Mouse (Mus musculus) 3T3-L1 (cell line): Measurements from ENCODE around the gene Gm9844.

Experiments
- DNase-seq: peaks from one replicate; pipeline ENCODE4 v3.0.0-alpha.2; 2015; ENCODE audit warnings: low read depth, low spot score

Gene Gm9844

DNA sequence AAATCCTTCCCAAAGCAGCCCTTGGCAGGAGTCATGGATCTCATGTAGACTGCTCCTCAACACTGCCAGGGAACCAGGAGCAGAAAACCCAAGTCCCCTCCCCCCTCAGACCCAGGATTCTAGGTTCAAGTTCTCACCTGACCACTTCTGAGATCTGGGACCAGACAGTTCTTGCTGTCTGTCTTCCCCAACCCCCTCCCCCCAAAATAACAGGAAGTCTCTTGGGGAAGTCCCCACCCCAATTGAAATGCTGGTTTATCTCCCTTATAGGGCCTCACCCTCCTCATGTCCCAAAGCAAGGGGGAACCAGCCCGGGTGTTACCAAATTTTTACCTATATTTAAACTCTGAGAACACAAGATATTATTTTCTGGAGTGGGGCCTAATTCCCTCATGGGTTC is 39.8 kb downstream of the Gm9844 start:
- DNase-seq = no peak

DNA sequence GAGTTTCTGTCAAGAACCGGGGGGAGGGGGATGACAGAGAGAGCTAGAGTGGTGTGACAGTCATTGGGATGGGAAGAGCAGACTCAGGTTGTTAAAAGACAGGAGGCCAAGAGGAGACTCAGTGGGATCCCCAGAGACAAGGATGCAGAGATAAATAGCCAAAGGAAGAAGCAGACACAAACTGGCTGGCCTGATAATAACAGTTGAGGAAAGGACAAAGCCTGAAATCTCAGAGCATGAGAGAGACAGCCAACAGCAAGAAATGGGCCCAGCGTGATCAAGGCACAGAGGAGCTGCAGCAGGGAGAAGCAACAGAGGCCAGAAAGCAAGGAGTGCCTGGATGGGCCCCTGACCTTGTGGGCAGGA is 40.2 kb downstream of the Gm9844 start:
- DNase-seq = no peak

DNA sequence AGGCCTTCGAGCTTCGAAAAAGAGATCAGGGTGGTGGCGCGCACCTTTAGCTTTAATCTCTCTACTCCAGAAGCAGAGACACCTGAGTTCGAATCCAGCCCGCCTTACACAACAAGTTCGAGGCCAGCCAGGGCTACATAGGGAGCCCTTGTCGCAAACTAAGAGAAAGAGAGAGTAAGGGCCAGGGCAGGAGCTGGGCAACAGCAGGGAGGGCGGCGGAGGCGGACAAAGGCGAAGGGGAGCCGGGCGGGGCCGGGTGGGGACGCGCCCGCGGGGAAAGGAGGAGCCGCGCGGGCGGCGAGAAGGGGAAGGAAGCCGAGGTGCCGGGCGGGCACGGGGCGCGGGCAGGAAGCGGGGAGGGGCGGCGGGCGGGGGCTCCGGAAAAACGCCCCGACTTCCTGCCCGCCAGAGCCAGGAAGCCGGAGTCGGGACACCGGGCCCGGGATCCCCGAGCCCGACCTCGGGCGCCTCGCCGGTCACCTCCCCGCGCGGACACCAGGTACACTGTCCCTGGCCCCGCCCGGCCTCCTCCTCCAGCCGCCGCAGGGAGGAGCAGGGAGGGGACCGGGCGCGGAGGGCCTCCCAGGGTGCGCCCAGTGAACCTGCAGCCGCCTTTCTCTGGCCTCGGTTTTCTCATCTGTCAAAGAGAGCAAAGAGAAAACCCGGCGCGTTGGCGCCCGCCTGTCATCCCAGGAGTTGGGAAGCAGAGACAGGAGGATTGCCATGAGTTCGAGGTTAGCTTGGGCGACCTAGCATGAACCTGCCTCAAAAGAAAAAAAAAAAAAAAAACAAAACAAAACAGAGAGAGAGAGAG is 40.8 kb downstream of the Gm9844 start, which contains the start of gene Arhgef1:
Gene Arhgef1, plus strand, starts transcription at position 283 of the 814 bp plus-strand sequence.
- DNase-seq = no peak

DNA sequence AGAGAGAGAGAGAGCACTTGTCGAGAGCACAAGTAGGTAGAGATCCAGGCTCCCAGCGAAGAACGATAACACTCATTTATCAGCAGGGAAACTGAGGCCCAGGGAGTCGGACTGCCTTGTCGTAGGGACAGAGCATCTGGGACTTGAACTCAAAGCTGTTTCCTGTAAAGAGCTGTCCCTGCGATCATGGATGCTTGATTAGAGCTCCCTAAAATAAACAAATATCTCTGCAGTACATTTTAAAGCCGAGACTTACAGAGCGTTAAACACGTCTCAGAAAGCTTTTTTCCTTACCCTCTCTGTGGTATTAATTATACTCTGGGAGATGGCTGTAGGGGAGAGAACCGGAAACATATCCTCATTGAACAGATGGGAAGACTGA is 41.4 kb downstream of the Gm9844 start:
- DNase-seq = peak; percentile 28

DNA sequence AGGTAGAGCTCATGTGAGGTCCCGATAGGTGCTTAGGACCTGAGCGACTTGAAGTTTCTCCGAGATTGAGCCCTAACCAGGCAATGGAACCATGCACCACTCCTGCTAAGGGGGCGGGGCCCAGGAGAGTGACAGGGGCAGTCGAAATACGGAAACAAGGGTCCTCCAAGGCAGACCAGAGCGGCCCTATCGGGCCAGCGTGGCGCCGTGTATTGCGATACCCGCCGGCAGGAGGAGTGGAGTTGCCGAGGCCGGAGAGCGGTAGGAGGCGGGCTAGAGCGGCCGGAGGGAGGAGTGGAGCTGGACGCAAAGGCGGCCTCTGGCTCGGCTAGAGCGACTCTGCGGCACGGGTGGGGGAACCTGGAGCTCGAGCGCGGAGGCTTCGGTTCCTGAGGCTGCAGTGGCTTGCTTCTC is 42.1 kb downstream of the Gm9844 start:
- DNase-seq = peak; percentile 96

DNA sequence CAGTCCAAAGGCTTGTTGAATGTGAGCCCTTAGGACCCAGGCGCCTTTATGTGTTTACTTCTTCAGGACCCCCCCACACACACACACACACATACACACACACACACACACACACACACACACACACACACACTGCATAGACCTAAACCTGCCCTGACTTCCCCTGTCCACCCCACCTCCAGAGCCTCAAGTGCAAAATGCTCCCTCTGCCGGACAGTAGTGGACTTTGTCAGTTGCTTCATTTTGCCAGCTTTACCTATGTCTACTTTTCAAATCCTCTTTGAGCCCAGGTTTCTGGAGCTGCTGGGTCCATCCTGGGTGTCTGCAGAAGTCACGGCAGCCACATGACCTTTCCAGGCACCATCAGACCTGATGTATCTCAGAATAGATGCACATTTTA is 42.9 kb downstream of the Gm9844 start:
- peak; percentile 83 for DNase-seq

DNA sequence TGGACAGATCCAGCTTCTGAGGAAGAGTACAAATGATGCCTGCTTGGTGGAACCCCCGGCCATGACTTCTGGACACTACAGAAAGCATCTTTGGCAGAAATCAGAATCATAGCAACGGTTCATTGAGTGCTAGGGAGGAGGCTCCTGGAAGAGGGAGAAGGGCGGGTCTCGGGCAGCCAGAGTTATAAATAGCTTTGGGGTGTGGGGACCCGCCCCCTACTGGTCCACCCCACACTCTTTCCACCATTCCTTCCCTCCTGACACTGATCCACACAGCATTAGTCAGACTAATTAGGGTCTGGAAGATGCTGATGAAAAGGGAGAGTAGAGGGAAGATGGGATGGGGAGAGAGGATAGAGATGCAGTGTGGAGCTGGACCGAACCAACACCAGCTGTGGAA is 44.5 kb downstream of the Gm9844 start:
- no peak for DNase-seq

DNA sequence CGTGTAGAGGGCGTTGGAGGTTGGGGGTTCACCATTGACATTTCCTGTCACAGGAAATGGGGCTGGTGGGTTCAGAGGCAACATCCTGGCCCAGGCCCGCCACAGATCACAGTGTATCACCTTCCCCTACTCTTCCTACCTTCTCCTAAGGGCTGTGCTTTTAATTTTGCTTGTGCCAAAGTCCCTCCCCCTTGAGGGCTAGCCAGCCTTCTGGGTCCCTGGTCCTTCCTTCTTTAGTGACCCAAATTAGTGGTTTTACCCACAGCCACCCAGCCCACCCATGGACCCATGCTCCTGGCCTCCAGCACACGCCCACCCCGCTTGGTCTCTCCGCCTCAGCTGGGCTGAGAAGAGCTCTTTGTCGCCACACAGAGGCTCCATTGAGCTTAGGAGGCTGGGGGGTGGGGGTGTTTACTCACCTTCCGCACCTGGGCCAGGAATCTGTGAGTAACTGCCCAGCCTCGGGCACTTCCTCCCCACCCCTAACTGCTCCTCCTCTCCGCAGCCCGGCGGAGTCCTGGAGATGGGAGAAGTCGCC is 45.3 kb downstream of the Gm9844 start:
- no peak for DNase-seq
